Mouse (Mus musculus) adrenal gland, postnatal 14 days (tissue): ENCODE data around the gene Gmcl1. TPM values are rescaled to one million over a fixed set of nuclear protein-coding genes. Genes with fewer than 3 reads are reported as not detected.

ENCODE experiments used
- DNase-seq: peaks from one replicate; pipeline ENCODE4 v3.0.0; 2021; ENCODE audit warnings: mixed read lengths
- long read RNA-seq, 2 experiments: library from polyadenylated mRNA; stranded (forward); transcript quantifications; one replicate each; pipeline ENCODE4 v2.0.0; 2021
- total RNA-seq: library from RNA; stranded (reverse); gene quantifications from 2 replicates; pipeline ENCODE4 v1.2.3, GENCODE M21; 2021

The Gmcl1 gene
- total RNA-seq = 13.7 and 16.2 TPM in 2 replicates
- long read RNA-seq, experiment 1, transcript Gmcl1-201 (14 exons, 2,949 nt) = major isoform, 50 of 63 reads
- long read RNA-seq, experiment 1, partial matches to known transcripts = 1 of 63 reads
- long read RNA-seq, experiment 1, other reads (novel, unspliced or antisense) = 12 of 63 reads
- long read RNA-seq, experiment 2, transcript Gmcl1-201 (14 exons, 2,949 nt) = major isoform, 27 of 34 reads
- long read RNA-seq, experiment 2, partial matches to known transcripts = 0 of 34 reads
- long read RNA-seq, experiment 2, other reads (novel, unspliced or antisense) = 6 of 34 reads

GRCm38 (mm10) chr6:86733183-86733876 lies at the start of gene Gmcl1:
Gmcl1 (minus strand) TSS chr6:86733383.
- DNase-seq = peak; percentile 97

GRCm38 (mm10) chr6:86782342-86782741 lies 49.2 kb upstream of the Gmcl1 start:
- no peak for DNase-seq

GRCm38 (mm10) chr6:86781361-86781957 lies 48.3 kb upstream of the Gmcl1 start:
- DNase-seq = no peak

GRCm38 (mm10) chr6:86778910-86779594 lies 45.9 kb upstream of the Gmcl1 start:
- no peak for DNase-seq

GRCm38 (mm10) chr6:86777181-86777580 lies 44.0 kb upstream of the Gmcl1 start:
- no peak for DNase-seq

DNA sequence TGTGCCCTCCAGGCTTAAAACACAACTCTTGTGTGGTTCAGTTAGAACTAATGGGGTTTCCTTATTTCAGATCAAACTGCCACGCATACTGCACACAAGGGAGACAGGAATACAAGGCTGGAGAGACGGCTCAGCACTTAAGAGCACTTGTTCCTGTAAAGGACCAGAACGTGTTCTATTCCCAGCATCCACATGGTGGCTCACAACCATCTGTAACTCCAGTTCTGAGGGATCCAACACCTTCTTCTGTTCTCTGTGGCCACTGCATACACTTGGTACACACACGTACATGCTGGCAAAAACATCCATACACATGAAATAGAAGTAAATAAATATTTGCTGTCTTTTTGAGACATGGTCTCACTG lies 43.5 kb upstream of the Gmcl1 start:
- no peak for DNase-seq

- DNase-seq = peak; percentile 84
Observed at GRCm38 (mm10) chr6:86776001-86776705, 43.0 kb upstream of the Gmcl1 start.

GRCm38 (mm10) chr6:86774937-86775336 lies 41.8 kb upstream of the Gmcl1 start:
- no peak for DNase-seq

- no peak for DNase-seq
Observed at GRCm38 (mm10) chr6:86773830-86774229, 40.6 kb upstream of the Gmcl1 start.

DNA sequence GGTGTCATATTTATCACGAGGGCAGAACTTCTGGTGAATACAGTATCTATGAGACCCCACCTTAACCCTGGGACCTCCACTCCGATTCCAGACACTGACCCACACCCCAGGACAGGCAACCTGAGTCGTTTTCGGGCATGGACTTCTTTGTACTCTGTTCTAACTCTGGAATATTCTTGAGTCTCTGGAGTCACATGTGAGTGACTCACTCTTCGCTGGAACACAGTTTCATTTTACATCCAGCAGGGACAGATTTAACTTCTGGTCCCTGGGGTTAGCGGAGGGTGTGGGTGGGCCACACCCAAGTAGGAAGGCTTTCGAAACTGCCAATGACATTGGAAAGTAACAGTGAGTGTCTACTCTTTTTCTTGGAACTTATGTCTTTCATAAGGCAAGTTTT lies 39.4 kb upstream of the Gmcl1 start:
- peak; percentile 26 for DNase-seq

GRCm38 (mm10) chr6:86768938-86769337 lies 35.8 kb upstream of the Gmcl1 start:
- no peak for DNase-seq

GRCm38 (mm10) chr6:86768186-86768776 lies 35.1 kb upstream of the Gmcl1 start:
- DNase-seq = no peak

DNA sequence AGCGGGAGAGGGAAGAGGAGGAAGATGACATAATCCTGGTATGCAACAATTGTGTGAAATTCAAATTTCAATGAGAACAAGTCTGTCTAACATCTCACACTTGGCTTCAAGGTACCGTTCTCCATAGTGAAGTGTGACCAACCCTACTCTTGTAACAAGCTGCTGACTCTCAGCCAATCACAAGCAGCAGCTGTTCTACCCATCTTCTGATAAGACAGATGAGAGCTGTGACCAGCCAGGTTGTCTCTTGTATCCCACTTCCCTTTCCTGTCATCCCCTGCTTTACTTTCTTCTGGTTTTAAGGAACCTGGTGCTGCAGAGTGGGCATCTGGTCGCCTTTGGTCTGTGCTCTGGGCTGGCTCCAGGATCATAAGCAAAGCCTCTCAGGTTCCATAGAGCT lies 34.3 kb upstream of the Gmcl1 start:
- DNase-seq = no peak

GRCm38 (mm10) chr6:86765637-86766059 lies 32.5 kb upstream of the Gmcl1 start:
- no peak for DNase-seq

- no peak for DNase-seq
Observed at GRCm38 (mm10) chr6:86754105-86754863, 21.1 kb upstream of the Gmcl1 start.

GRCm38 (mm10) chr6:86752843-86753485 lies 19.8 kb upstream of the Gmcl1 start:
- DNase-seq = no peak

DNA sequence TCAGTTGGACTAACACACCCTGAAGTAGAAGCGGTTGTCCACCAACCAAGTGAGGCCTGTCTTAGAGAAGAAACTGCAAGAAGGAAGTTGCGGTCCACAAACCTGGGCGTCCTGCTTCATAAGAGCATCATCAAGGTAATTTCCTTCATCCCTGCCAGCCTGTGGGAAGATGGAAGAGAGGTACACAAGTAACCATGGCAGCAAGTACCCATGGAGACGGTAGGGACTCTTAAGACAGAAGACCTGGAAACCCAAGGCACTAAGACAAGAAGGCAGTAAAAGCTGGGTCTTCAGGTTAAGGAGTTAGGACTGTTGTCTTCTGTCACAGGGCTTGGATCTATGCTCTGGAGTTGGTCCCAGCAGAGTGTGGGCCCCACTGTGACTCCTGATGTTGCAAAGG lies 17.8 kb upstream of the Gmcl1 start:
- DNase-seq = no peak

GRCm38 (mm10) chr6:86749817-86750216 lies 16.6 kb upstream of the Gmcl1 start:
- no peak for DNase-seq

- peak; percentile 71 for DNase-seq
Observed at GRCm38 (mm10) chr6:86747171-86747570, 14.0 kb upstream of the Gmcl1 start.

DNA sequence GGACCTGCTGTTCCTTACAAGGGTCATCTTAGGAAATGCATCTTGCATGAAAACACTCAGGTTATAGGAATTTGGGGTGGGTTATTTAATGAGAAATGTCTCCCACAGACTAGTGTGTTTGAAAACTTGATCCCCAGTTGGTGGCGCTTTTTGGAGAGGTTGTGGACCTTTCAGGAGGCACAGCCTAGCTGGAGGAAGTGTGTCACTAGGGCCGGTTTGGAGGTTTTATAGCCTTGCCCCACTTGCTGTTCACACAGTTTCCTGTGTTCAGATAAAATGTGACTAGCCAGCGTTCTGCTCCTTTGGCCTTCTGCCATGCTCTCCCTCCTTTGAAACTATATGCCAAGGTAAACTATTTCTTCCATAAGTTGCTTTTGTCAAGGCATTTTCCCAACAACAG lies 7.5 kb upstream of the Gmcl1 start:
- peak; percentile 21 for DNase-seq

GRCm38 (mm10) chr6:86736830-86737229 lies 3.6 kb upstream of the Gmcl1 start:
- DNase-seq = peak; percentile 47
